Mouse (Mus musculus) cerebellum, adult 8-10 months (tissue): ENCODE results near the gene Actn1.

Source experiments
- DNase-seq: peaks from one replicate; pipeline ENCODE4 v3.0.0; 2022

The Actn1 gene

DNA sequence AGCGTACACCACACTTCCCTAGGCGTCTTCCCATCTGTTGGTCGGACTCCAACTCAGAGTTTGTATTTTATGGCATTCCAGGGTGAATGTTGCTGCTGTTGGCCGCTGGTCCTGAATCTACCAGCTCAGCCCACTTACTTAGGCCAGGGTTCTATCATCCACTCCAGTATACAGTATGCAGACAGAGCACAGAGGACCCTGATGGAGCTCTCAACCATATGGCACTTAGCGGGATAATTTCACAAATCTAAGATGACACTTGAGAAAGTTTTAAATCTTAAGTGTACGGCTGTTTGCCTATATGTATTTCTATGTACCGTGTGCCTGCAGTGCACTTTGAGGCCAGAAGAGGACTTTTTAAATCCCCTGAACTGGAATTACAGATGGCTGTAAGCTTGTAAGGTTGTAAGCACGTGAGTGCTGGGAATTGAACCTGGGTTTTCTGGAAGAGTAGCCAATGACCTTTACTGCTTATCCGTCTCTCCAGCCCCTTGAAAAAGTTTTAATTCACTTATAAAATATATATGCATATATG, 127.1 kb downstream of the Actn1 start:
- no peak for DNase-seq

- peak; percentile 86 for DNase-seq
These were observed 127.7 kb downstream of the Actn1 start for GRCm38 (mm10) chr12:80132250-80133003.

DNA sequence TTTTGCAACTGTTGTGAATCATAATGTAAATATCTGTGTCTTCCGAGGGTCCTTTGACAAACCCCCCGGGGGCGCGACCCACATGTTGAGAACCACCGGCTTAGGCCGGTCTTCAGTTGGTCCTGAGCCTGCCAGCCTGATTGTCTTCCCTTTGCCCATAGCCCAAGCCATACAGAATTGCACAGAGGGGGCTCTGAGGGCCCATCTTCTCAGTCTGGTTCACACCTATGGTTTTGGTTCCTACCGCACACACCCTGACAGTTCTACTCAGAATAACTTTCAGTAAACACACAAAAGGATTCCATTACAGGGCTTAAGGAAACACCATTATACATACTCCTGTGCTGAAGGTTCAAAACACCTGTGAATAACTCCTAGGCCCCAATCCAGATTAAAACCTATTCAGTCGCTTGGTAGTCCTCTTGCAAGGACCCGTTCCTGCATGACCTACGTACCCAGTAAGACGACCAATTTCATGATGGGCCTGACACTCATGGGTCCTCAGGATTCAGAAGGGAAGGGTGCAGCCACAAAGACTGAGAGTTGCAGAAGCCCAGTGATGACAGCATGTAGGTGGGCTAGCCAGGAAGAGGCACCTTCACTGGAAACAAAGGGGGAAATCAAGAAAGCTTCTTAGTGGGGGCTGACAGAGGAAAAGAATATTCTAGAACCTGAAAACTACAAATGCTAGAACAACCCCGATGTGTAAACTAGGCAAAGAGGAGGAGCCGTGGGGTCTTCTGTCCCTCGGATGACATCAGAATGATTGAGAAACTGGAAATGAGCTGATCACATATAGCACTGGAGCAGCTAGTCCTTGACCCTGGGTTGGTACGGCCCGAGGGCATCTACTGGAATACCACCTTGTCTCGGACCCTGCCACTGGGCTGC, 128.6 kb downstream of the Actn1 start:
- DNase-seq: no peak

GRCm38 (mm10) chr12:80130558-80131358, 129.4 kb downstream of the Actn1 start:
- no peak for DNase-seq

DNA sequence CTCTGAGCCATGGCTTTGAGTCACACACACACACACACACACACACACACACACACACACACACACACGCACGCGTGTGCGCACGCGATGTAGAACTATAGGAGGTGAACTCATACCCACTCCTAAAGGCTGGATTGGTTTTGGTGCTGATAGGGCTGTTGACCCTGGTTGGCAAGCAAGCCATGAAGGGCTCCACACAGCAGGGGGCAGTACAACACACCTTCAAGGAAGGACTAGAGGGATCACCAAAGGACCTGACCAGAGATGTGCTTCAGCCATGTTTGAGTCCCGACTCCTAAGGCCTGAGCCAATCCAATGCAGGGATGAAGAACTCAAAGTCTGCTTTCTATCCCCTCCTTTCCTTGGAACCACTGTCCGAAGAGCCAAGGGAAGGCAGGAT, 130.6 kb downstream of the Actn1 start:
- DNase-seq: no peak

- no peak for DNase-seq
These were observed 132.9 kb downstream of the Actn1 start for GRCm38 (mm10) chr12:80127191-80127762.

DNA sequence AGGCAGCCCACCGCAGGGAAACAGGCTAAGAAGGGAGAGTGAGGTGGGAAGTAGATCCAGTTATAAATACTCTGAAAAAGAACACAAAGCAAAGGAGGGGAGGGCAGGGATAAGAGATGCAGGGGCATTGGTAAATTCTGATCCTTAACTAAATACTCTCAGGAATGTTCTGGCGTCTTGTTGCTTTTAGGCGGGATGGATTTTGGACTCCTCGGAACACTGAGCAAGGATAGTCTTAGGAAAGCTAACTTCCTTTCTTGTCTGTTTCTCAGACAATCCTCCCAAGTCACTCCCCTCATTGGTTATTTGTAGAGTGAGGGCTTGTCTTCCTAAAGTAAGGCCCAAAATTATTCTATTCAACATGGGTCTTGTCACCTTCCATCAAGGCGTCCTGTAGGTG, 134.9 kb downstream of the Actn1 start:
- DNase-seq: no peak

- DNase-seq: no peak
These were observed 135.4 kb downstream of the Actn1 start for GRCm38 (mm10) chr12:80124756-80125155.

DNA sequence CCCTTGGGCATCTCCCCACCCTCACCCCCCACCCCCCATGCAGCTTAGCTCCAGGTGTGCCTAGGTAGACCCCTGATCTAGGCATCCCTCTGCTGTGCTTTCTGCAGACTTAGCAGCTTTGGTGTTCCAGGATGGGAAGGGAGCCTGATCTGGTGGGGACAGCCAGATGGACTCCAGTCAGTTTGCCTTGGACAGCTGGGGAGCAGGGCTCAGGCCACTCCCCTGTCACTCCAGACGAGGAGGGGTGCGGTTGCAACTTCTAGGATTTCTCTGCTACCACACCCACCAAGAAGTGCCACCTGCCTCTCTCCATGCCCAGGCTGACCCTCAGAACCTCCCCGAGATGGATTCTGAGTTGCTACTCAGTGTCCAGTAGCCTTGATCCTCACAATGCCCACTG, 136.0 kb downstream of the Actn1 start:
- no peak for DNase-seq

DNA sequence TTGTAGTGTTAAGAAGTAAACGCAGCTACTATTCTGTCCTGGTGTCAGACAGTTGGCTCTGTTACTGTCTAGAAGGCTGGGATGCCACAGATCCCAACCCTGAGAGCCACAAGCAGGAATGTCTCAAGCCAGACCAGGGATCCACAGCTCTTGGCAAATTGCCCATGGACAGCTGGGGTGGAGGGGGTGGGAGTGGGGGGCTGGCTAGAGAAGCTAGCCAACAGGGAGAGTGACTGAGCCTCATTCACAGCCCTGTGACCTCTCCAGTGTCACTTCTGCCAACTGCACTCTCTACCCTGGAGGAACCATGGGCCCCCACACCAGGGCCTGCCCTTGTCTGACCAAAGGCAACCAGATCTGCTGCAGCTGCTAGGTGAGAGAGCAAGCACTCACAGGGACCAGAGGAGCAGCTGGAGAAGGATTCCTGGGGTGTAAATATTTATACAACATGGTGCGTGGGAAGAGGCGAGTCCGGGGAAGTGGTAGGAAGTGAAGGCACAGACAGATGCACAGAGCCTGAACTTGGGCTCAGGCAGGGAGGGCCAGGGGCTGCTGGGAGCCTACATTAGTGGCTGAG, 136.9 kb downstream of the Actn1 start:
- DNase-seq: no peak

DNA sequence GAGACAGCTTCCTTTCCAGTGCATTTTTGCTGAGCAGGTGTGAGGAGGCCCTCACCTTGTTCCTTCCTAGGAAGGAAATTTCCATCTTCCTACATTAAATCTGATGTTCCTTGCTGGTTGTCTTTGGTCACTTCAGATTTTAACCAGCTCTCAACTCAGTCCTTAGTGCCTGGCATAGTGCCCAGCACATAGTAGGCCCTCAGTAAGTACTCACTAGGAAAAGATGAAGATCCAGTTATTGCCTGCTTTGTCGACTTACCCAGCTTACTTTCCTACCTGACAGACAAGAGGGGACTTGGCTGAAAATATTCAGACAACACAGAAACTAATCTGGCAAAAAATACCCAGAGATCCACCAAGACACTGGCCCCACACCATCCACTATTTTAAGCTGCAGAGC, 138.7 kb downstream of the Actn1 start:
- DNase-seq: no peak

- DNase-seq: no peak
These were observed 141.6 kb downstream of the Actn1 start for GRCm38 (mm10) chr12:80118588-80118987.
